Mouse (Mus musculus) left cerebral cortex, postnatal 4 days (tissue): ENCODE data around the gene Aak1. TPM values are rescaled to one million over a fixed set of nuclear protein-coding genes. Genes with fewer than 3 reads are reported as not detected.
"Not testable (repeated sequence)": the region's sequence is repeated elsewhere in the genome, so short reads cannot be mapped to it uniquely, and the experiment has no call there.

Source experiments
- DNase-seq: peaks from one replicate; pipeline ENCODE4 v3.0.0-alpha.2; 2022
- intact Hi-C: fragments of 180-260 bp; cut with DNase I; formaldehyde crosslinking; loops from one replicate; pipeline ENCODE4 v1.15.1; 2025
- total RNA-seq, 2 experiments: library from RNA; stranded (reverse); gene quantifications; 2 replicates each; pipeline ENCODE4 v1.2.3; 2021

Gene Aak1
- total RNA-seq, 2 experiments from 2014 or later: 165 to 166 TPM

DNA sequence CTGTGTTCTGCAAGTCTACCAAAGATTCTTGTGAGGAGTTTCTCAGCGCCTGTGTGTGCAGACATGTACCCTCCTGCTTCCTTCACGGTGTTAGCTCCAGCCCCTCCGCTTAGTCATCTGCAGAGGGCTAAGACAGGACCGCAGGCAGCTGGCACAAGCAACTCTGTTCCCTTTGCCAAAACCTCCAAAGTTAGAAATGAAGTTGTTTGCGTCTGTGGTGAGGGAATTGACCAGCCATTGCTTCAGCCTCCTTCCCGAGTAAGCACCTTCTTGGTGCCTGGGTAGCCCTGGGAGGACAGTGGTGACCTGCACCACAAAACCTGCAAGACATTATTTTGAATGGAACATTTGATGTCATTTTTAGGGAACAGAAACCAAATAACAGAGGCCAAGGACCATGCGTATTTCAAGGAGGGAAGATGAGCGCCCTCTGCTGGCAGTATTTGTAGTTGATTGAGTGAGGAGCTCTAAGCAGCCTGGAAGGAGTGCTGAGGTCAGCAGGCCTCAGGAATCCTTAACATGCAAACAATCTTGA is 153.3 kb downstream of the Aak1 start:
- peak; percentile 87 for DNase-seq
- intact Hi-C loops: loop anchor here (5.0 kb wide), 1 partner anchor 255 kb away; no protein-coding TSS in a partner anchor

DNA sequence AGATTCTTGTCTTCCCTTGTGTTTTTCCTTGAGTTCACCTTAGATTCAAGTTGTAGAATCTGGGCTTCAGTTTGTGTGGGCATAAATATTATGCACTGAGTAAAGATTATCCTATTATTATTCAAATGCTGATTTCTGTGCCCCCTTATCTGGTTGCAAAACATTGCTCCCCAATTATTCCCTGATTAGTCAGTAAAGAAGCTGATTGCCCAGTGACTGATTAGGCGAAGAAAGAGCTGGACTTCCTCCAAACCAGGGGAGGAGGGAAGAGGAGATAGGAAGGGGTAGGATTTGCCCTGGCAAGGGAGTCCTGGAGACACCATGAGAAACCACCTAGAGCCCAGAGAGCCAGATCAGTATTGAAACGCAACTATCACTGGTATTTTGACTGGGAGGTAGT is 154.8 kb downstream of the Aak1 start:
- no peak for DNase-seq

DNA sequence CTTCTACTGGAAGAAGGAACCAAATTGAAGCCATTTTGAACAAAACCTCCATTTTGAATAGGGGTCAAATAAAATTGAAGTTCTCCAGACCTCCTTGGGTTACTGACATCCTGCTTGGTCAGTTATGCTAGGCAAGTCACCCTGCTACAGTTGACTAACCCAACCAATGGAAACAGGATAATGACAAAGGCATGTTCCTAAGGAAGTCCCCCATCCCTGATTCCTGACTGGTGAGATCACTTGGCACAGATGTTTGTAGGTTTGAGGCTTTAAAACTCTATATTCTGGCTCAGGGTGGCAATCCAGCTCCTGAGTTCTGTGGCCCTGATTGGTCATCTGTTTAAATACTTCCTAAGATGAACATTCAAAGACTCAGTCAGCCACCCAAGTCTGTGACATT is 156.3 kb downstream of the Aak1 start:
- intact Hi-C loops: no loop called here
- DNase-seq: no peak

More for the DNA sequence above, 154.8 kb downstream of the Aak1 start:
- intact Hi-C loops: loop anchor here (5.0 kb wide), 1 partner anchor 257 kb away; no protein-coding TSS in a partner anchor

DNA sequence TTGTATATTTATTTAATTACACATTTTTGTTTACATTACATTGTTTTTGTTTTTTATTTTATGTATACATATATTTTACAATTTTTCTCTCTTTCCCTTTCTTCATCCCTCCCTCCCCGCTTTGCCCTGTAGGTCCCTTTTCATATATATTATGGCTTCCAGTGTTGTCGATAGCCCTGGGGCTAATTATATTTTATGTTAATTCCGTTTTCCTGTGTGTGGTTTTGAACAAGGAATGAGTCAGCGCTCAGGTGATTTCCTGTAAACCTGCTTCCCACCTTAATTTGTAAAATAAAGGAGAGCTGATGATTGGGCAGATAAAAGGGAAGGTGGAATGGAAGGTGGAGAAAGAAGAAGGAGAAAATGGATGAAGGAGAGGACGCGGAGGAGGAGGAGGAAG is 159.6 kb downstream of the Aak1 start, which contains the start of gene Nfu1:
Gene Nfu1, plus strand, starts transcription at position 350 of the 400 bp plus-strand sequence.
- no peak for DNase-seq
- intact Hi-C loops: no loop called here

DNA sequence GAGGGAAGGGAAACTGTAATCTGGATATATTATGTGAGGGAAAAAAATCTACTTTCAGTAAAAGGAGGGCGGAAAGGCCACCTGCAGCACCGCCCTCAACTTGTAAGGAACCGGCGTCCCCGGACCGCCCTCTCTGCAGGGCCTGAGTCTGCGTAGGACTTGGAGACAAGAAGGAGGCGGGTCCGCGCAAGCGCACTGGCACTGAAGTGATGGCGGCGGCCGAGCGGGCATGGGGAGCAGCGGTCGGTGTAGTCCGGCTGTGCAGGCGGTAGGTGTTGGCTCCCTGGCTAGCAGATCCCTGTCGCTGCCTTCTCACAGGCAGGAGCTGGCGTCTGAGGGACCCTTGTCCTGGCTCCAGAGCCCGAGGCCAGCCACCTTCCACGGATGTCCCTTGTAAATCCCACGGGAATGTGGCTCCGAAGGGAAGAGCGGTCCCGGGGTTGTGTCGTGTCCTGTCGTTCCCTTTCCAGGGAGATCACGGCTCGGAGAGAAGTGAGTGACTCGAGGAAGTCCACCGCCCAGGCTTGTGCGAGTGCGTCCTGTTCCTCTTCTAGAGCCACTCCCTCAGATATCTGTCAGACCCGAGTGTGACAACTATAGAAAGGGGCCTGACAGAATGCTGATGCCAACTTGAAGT is 160.5 kb downstream of the Aak1 start:
- DNase-seq: peak; percentile 97
- intact Hi-C loops: no loop called here

DNA sequence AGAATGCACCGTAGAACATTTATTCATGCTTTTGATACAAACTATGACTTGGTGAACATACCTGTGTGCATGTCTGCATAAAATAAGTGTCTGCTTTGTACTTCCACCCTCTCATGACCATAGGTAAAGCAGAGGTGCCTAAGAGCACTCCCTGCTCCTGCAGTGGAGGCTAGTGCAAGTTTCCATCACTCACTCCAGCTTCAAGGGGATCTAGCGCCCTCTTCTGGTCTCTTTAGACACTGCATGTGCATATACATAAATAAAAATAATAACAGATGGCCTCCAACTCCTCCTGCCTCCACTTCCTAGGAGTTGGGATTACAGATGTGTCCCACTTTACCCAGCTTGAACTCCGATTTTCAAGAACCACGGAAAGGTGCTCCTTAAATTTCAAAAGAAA is 167.6 kb downstream of the Aak1 start:
- DNase-seq: peak; percentile 21
- intact Hi-C loops: no loop called here

DNA sequence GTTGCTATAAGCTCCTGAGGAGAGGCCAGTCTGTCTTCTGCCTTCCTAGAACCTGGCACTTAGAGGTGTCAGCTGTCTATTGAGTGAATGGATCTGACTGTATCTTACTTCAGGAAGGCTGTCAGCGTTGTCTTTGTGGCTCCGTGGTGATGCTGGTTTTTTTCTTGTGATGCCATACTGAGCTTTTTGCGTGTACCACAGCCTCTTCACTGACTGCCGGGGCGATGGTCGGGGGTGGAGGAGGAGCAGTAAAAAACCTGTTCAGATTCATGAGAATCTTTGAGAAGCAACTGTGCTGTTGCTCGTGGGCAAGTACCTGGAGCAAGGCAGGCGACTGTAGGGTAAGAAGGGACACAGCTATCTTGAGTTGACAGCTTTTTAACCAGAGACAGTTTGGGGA is 169.6 kb downstream of the Aak1 start:
- intact Hi-C loops: no loop called here
- no peak for DNase-seq

DNA sequence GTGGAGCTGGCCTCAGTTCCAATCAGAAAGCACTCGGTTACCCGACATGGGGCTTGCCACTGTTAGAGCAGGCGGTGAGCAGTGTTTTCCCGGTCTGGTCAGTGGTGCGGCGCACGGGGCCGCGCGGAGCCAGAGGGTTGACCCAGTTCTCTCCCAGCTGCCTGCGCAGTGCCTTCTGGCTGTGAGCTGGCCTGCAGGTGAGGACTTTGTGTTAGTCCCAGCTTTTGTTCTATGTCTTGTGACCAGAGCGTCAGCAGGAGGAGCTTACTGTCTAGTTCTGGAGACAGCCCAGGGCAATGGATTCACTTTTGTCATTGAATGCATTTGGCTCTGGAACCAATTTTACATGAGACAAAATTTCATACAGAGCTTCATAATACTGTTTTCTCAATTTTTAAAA is 172.5 kb downstream of the Aak1 start:
- DNase-seq: no peak
- intact Hi-C loops: no loop called here

DNA sequence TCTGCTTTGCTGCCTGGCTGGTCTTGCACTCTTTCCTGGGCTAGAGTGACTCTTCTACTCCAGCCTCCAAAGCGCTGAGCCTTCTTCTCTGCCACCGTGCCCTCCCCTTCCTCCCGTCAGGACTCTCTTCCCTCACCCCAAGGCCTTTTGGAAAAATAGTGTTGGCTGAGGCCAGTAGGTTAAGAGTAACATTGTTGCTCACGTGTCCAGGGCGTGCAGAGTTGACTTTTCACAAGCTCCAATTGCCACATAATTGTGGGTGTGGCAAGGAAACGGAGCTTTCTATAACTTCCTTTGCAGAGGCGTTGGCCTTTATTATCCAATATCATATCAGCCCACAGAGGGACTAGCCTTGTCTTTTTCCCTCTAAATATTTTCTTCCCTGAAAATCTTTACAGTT is 177.7 kb downstream of the Aak1 start:
- intact Hi-C loops: no loop called here
- DNase-seq: no peak

DNA sequence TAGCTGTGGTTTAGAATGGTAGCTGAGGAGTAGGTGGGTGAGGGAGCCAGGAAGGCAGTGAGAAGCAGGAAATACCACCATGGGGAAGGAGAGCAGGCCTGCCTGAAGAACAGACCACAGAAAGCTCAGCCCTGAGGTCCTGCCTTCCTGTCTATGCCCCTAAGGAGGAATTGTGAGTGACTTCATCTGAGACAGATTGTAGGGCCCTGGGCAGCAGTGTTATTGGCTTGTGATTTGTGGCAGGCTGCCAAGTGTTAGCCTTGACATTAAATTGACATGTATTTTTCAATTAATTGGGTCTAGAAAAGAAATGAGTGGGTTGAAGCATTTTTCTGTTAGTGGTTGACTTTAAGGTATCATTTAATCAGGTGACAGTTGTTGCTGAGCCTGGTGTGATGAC is 179.6 kb downstream of the Aak1 start:
- intact Hi-C loops: no loop called here
- no peak for DNase-seq

DNA sequence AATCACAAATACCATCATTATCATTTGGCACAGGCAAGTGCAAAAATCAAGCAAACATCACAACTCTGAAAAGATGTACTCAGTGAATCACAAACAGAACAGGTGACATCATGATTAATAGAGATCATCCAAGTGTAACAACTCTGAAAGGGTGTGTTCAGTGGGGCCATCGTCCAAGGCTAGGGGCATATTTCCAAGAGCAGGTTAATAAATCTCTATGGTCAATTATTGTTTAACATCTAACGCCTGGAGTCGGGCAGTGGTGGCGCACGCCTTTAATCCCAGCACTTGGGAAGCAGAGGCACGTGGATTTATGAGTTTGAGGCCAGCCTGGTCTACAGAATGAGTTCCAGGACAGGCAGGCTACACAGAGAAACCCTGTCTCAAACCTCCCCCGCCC is 182.0 kb downstream of the Aak1 start:
- intact Hi-C loops, DNase-seq: not testable (repeated sequence)

DNA sequence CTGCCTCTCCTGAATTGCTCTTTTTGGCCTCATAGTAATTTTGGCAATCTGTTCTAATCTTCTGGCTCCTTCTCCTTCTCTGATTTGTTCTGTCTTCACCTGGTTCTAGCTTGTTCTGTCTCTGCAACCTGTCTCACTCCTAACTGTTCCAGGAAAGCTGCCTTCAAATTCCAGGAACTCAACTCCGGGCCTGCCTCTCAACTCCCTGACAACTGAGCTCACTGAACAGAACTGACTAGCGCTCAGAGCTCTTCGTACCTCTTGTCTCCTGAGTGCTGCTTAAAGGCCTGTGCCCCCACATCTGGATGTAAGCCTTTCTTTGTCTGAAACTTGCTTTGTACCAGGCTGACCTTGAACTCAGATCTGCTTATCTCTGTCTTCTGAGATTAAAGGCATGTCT is 183.1 kb downstream of the Aak1 start:
- intact Hi-C loops: no loop called here

DNA sequence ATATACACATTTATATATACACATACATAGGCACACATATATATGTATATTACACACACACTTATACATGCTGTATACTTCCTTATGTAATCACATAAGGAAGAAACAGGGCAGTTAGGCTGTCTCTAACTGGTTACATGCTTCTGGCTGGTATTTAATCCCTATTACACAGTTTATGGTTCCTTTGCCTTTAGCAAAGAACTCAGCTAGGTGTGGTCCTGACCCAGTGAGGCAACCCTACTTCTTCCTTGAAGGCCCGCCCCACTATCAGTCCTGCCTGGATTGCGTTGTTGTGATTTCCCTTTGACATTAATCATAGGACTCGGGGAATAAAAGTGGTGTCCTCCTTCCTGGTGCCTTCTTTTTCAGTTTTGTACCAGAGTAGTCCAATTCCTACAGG is 185.1 kb downstream of the Aak1 start:
- intact Hi-C loops: no loop called here
- no peak for DNase-seq

More for the DNA sequence above, 183.1 kb downstream of the Aak1 start:
- no peak for DNase-seq

DNA sequence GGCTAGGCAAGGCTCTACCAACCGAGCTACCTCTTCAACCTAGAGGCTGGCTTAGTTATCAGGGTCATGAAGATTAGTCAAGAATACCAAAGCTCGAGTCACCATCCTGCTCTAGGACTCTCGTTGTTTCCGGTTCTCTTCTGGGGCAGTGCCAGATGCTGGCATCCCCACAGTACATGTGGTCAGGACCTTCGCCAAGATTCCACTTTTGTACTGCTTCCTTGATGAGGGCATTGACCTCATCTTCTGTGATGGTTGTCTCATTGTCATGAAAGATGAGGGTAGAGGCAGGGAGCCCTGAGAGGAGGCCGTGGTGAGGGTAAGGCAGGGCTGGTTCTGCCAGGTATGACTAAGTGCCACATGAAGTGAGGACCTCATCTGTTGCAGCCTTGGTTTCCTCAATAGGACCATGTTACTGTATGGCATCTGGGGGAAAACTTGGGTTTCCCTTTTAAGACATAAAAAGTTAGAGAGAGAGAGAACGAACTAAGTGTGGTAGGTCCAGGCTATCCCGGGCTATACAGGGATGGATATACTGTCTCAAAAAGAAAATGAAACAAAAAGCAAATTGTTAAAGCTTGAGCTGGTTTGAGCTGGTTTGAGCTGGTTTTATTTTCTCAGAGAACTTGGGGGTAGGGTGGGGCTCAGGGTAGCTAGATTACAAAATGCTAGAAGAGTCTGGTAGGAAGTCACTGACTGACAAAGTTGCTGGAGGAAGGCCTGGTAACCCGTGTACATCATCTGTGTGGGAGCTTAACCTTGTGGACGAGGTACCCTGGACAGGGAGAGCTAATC is 188.7 kb downstream of the Aak1 start:
- no peak for DNase-seq
- intact Hi-C loops: no loop called here

DNA sequence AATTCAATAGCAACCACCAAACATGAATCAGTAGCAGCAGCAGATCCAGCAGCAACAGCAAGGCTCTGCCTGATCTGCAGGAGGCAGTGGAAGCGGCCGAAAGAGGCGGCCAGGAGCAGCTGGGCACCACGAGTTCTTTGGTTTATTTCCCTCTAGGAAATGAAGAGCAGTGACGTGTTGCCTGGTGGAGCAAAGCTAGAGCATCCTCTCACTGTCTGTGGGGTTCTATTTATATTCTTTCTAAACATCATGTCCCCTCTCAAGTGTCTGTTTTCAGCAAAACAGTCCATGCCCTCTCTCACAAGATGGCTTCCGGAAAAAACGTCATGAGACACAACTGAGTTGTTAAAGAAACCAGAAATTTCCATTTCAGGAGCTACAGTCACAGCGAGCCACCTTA is 189.8 kb downstream of the Aak1 start:
- intact Hi-C loops: no loop called here
- DNase-seq: no peak

DNA sequence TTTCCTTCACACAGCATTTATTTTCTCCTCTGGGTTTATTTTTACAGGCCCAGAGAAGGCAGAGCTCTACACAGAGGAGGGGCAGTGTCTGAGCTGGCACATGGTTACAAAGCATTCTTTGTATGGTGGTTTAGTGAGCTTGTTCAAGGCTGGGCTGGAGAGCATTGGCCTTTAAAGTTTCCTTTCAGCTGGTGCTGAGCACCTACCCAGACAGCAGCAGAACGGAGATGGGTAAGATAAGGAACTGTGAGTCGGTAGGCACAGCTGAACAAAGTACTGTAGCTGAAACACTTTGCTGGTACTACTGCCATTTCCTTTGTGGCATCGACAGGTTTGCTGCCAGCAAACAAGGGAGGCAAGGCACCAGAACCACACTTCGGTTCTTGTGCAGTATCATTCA is 191.7 kb downstream of the Aak1 start:
- intact Hi-C loops: no loop called here

DNA sequence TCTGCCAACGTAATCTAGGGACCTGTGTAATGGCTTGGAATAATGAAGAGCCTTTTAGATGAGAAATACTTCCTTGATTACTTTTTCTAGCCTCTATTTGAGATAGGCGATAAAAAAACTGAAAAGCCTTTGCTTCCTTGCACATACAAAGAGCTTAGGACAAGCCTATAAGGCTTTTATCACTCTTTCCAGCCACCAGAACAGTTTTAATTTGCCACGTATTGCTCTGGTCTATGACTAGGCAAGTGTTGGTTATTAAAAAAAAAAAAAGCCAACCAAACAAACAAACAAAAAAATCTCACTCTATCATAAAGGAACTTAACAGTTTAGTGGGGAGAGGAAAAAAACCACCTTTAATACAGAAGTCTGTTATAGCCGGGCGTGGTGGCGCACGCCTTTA is 192.1 kb downstream of the Aak1 start:
- intact Hi-C loops: no loop called here
- no peak for DNase-seq

More for the DNA sequence above, 191.7 kb downstream of the Aak1 start:
- DNase-seq: no peak

DNA sequence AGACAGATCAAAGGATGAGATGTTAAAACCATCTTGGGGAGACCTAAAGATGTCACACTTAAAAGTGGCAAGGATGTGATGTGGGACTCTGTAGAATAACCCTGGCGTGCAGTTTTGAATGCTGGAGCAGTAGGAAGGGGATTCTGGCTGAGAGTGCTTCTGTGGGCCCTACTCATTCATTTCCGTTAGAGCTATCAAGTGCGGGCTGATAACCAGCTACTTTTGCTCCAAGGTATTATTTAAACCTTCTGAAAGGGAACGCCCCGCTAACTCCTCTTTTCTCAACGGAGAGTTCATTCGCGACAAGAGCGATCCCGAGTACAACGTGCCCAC is 192.7 kb downstream of the Aak1 start:
- DNase-seq: no peak
- intact Hi-C loops: no loop called here

DNA sequence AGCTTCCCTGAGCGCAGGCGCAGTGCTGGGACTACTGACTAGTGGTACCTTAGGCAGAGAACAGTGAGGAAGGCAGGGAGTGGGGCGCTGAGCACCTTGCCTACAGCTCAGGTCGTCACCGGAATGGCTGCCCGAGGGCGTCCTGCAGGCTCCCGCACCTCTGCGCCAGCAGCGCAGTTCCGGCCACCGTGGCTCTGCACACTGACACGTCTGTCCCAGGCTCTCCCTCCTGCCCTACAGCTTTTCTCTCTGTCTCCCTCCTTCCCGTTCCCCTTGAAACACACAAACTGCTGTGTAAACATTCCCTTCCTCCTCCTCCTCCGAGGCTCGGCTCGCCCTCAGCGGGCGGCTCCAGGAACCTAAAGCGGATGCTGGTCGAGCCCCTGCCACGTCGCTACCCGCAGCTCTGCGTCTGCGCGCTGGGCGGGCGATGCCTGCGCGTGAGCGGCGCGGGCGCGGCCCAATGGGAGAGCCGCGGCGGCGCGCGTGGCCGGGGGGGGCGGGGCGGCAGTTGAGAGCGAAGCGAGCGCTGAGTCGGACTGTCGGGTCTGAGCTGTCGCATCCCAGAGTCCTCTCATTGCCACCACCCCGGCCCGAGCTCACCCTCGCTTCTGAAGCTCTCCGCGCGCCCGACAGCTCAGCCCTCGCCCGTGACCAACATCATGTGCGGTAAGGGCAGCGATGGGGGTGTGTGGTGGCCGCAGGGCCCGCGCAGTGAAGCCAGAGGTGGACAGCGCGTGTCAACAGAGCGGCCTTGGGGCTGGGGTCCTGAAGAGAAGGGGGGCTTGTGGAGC is 193.2 kb downstream of the Aak1 start, which contains the start of gene Gfpt1:
Gene Gfpt1, plus strand, starts transcription at position 510 of the 794 bp plus-strand sequence.
- peak; percentile 95 for DNase-seq
- intact Hi-C loops: no loop called here

DNA sequence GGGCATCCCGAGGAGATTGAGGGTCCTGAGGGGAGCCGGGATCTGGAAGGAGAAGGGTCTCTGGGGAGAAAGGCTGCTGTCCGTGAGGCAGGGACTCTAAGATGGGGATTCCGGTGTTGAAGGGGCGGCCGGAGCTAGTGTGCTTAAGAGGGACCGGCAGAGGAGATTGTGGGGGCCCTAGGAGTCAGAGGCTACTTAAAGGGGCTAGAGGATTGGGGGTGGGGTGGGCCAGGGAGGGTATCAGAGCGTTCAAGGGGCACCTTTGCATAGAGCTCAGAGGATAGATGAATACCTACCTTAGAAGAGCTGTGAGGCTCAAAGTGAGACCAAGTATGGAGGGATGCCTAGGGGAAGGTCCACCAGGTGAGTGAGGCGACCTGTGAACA is 193.8 kb downstream of the Aak1 start:
- no peak for DNase-seq
- intact Hi-C loops: no loop called here

DNA sequence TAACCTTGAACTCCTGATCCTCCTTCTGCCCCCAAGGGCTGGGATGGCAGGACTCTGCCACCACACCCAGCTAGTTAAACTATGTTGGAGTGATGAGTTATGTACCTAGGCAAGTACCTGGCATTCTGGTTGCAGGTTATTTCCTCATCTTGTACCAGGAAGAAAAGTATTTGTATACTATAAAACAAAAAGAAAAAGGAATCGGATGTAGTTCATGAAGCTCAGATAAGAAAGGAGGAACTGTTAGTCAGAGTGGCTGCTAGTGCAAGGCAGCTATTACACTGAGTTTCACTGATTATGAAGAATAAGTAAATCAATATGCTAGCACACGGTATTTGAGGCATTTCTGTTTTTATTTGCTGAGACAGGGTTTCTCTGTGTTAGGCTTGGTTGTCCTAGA is 195.6 kb downstream of the Aak1 start:
- intact Hi-C loops: no loop called here
- no peak for DNase-seq
